Mouse (Mus musculus) limb, embryonic 10.5 days (tissue): ENCODE results near the gene Wdr24. TPM values are rescaled to one million over a fixed set of nuclear protein-coding genes. Genes with fewer than 3 reads are reported as not detected.

Source experiments
- DNase-seq: peaks from one replicate; pipeline ENCODE4 v3.0.0-alpha.2; 2017; ENCODE audit warnings: low spot score
- H3K27ac ChIP-seq: fragments of 300-500 bp; sonication (generic); 2 replicates; pipeline ENCODE4 v1.5.1; 2016; ENCODE audit warnings: mild to moderate bottlenecking
- H3K27me3 ChIP-seq: fragments of 300-500 bp; sonication (generic); 2 replicates; pipeline ENCODE4 v1.6.1; 2016; ENCODE audit warnings: low read depth, mild to moderate bottlenecking; ENCODE audit not compliant: poor library complexity, severe bottlenecking
- H3K36me3 ChIP-seq: fragments of 300-500 bp; sonication (generic); 2 replicates; pipeline ENCODE4 v1.6.1; 2016; ENCODE audit warnings: mild to moderate bottlenecking, moderate library complexity
- H3K4me1 ChIP-seq: fragments of 300-500 bp; sonication (generic); 2 replicates; pipeline ENCODE4 v1.6.1; 2016
- H3K4me3 ChIP-seq: fragments of 300-500 bp; sonication (generic); 2 replicates; pipeline ENCODE4 v1.5.1; 2016; ENCODE audit warnings: mild to moderate bottlenecking, moderate library complexity
- H3K9me3 ChIP-seq: fragments of 300-500 bp; sonication (generic); replicated peaks from 2 replicates; pipeline ENCODE4 v1.6.1; 2016; ENCODE audit warnings: mild to moderate bottlenecking
- WGBS: fragments of 180-500 bp; shearing (Covaris S2); methylation state at CpG from one replicate; pipeline ENCODE4 v1.1.7; 2016; 5-methylcytosine and 5-hydroxymethylcytosine counted together
- polyA plus RNA-seq: library from polyadenylated mRNA; unstranded; fragments of >200 nt; fragmentation: Nextera tagmentation; extraction: Ambion mirVana; gene quantifications from 2 replicates; pipeline ENCODE4 v1.2.1, GENCODE M21; 2016

The Wdr24 gene
- polyA plus RNA-seq, 1 experiment from 2014 or later, result 32.0 TPM

- peak; percentile 77 for DNase-seq
- peak within 1 kb of the TSS; percentile 77 for H3K4me3 ChIP-seq
- peaks cover 71% of the 10 kb centered on the region for H3K36me3 ChIP-seq
- WGBS, result 2% methylated on average over 29 of the region's 29 CpGs
- peaks cover 65% of the 10 kb centered on the region for H3K4me1 ChIP-seq
- H3K27ac ChIP-seq, result peak within 1 kb of the TSS; percentile 79
- no peaks in the 10 kb centered on the region for H3K9me3 ChIP-seq
- no peaks in the 10 kb centered on the region for H3K27me3 ChIP-seq
Measured at GRCm38 (mm10) chr17:25837076-25837410, 13.6 kb downstream of the Wdr24 start, which contains the start of gene Rhbdl1. Rhbdl1 (minus strand) TSS chr17:25837295.

GRCm38 (mm10) chr17:25837533-25837932 is 14.1 kb downstream of the Wdr24 start:
- H3K27ac ChIP-seq, result no peak overlapping the region
- H3K36me3 ChIP-seq, result peaks cover 75% of the 10 kb centered on the region
- no peaks in the 10 kb centered on the region for H3K9me3 ChIP-seq
- WGBS, result 61% methylated on average over 3 of the region's 3 CpGs
- H3K27me3 ChIP-seq, result no peaks in the 10 kb centered on the region
- peak overlapping the region; percentile 77 for H3K4me3 ChIP-seq
- H3K4me1 ChIP-seq, result peaks cover 67% of the 10 kb centered on the region
- DNase-seq, result no peak

- no peaks in the 10 kb centered on the region for H3K27me3 ChIP-seq
- no peak for DNase-seq
- peaks cover 83% of the 10 kb centered on the region for H3K36me3 ChIP-seq
- no peak overlapping the region for H3K27ac ChIP-seq
- no peak overlapping the region for H3K4me3 ChIP-seq
- no peaks in the 10 kb centered on the region for H3K9me3 ChIP-seq
- peaks cover 73% of the 10 kb centered on the region for H3K4me1 ChIP-seq
- WGBS, result 89% methylated on average over 4 of the region's 4 CpGs
Measured at GRCm38 (mm10) chr17:25838904-25839303, 15.5 kb downstream of the Wdr24 start.

- DNase-seq, result no peak
- H3K36me3 ChIP-seq, result peaks cover 79% of the 10 kb centered on the region
- no peaks in the 10 kb centered on the region for H3K27me3 ChIP-seq
- H3K4me1 ChIP-seq, result peaks cover 70% of the 10 kb centered on the region
- H3K9me3 ChIP-seq, result no peaks in the 10 kb centered on the region
- 84% methylated on average over 14 of the region's 14 CpGs for WGBS
- no peak overlapping the region for H3K4me3 ChIP-seq
- no peak overlapping the region for H3K27ac ChIP-seq
Measured at GRCm38 (mm10) chr17:25839455-25840235, 16.2 kb downstream of the Wdr24 start.

- Histone ChIP-seq H3K4me3 (0 out of 2 replicates have a peak overlapping the region, but pooled peaks have one; percentile 6), H3K4me1 (peaks cover 65% of the 10 kb centered on the region), H3K36me3 (peaks cover 75% of the 10 kb centered on the region), H3K27ac (no peak overlapping the region), H3K27me3 (no peaks in the 10 kb centered on the region), H3K9me3 (no peaks in the 10 kb centered on the region)
- no peak for DNase-seq
- 98% methylated on average over 6 of the region's 6 CpGs for WGBS
Measured at GRCm38 (mm10) chr17:25840519-25840918, 17.1 kb downstream of the Wdr24 start.

- Histone ChIP-seq H3K27me3 (no peaks in the 10 kb centered on the region), H3K4me1 (peaks cover 57% of the 10 kb centered on the region), H3K36me3 (peaks cover 75% of the 10 kb centered on the region), H3K4me3 (peak within 1 kb of the TSS; percentile 10; the same call in 1 of the 2 replicates), H3K27ac (no peak within 1 kb of the TSS), H3K9me3 (no peaks in the 10 kb centered on the region)
- WGBS, result 92% methylated on average over 22 of the region's 22 CpGs
- DNase-seq, result no peak
Measured at GRCm38 (mm10) chr17:25841117-25841880, 17.9 kb downstream of the Wdr24 start, which contains the start of gene Gm20683. Gm20683 (minus strand) TSS chr17:25841763.

GRCm38 (mm10) chr17:25842509-25842908 is 19.1 kb downstream of the Wdr24 start:
- no peaks in the 10 kb centered on the region for H3K9me3 ChIP-seq
- peaks cover 45% of the 10 kb centered on the region for H3K4me1 ChIP-seq
- H3K27me3 ChIP-seq, result no peaks in the 10 kb centered on the region
- no peak for DNase-seq
- WGBS, result 86% methylated on average over 3 of the region's 3 CpGs
- H3K36me3 ChIP-seq, result peaks cover 83% of the 10 kb centered on the region
- H3K4me3 ChIP-seq, result peak overlapping the region; percentile 10; the same call in 1 of the 2 replicates
- H3K27ac ChIP-seq, result no peak overlapping the region

- peaks cover 83% of the 10 kb centered on the region for H3K36me3 ChIP-seq
- no peaks in the 10 kb centered on the region for H3K27me3 ChIP-seq
- 97% methylated on average over 4 of the region's 4 CpGs for WGBS
- H3K4me1 ChIP-seq, result peaks cover 40% of the 10 kb centered on the region
- no peak for DNase-seq
- H3K9me3 ChIP-seq, result no peaks in the 10 kb centered on the region
- H3K27ac ChIP-seq, result no peak overlapping the region
- H3K4me3 ChIP-seq, result peak overlapping the region; percentile 95
Measured at GRCm38 (mm10) chr17:25843122-25843521, 19.7 kb downstream of the Wdr24 start.

GRCm38 (mm10) chr17:25843636-25844395 is 20.4 kb downstream of the Wdr24 start:
- peak overlapping the region; percentile 95 for H3K4me3 ChIP-seq
- DNase-seq, result no peak
- peaks cover 35% of the 10 kb centered on the region for H3K4me1 ChIP-seq
- H3K9me3 ChIP-seq, result no peaks in the 10 kb centered on the region
- no peaks in the 10 kb centered on the region for H3K27me3 ChIP-seq
- peak overlapping the region; percentile 93 for H3K27ac ChIP-seq
- WGBS, result 3% methylated on average over 38 of the region's 38 CpGs
- H3K36me3 ChIP-seq, result peaks cover 83% of the 10 kb centered on the region

GRCm38 (mm10) chr17:25844396-25844901 is 21.0 kb downstream of the Wdr24 start, which contains the start of gene Rhot2:
Rhot2 (minus strand) TSS chr17:25844851.
- peak within 1 kb of the TSS; percentile 95 for H3K4me3 ChIP-seq
- H3K9me3 ChIP-seq, result no peaks in the 10 kb centered on the region
- 1% methylated on average over 21 of the region's 21 CpGs for WGBS
- peak; percentile 99 for DNase-seq
- peaks cover 83% of the 10 kb centered on the region for H3K36me3 ChIP-seq
- no peaks in the 10 kb centered on the region for H3K27me3 ChIP-seq
- H3K27ac ChIP-seq, result peak within 1 kb of the TSS; percentile 93
- H3K4me1 ChIP-seq, result peaks cover 29% of the 10 kb centered on the region

- Histone ChIP-seq H3K36me3 (peaks cover 30% of the 10 kb centered on the region), H3K4me1 (peaks cover 35% of the 10 kb centered on the region), H3K27ac (peak overlapping the region; percentile 95; the same call in 1 of the 2 replicates), H3K4me3 (peak overlapping the region; percentile 83), H3K9me3 (no peaks in the 10 kb centered on the region), H3K27me3 (no peaks in the 10 kb centered on the region)
- WGBS, result 95% methylated on average over 6 of the region's 6 CpGs
- DNase-seq, result no peak
Measured at GRCm38 (mm10) chr17:25860229-25860628, 36.8 kb downstream of the Wdr24 start.
